Mouse (Mus musculus): ENCODE measurements at regions not wholly inside any gene's neighbourhood (a gene's known extent, or its start where the extent isn't known, plus 50 kb on each side); places are given as distances from the start of the nearest gene placed in this dataset.

DNA sequence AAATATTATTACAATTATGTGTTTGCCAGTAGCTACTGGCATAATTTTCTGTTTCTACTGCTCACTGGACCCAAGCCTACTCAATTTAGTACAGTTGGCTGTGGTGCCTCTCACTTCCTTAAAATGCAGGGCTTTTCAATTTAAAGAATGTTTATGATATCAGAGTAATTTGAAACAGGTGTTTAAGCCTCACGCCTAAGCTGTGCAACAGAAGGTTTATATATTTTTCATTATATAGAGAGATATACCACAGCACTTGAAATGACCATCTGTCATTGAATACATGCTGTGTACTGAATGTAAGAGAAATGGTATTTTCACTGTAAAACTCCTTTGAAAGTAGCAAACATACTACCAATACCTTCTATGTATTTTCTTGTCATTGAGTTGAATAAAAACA, 376.8 kb downstream of the Otol1 start:
- no peak for DNase-seq (ENCODE audit: low spot score)

- DNase-seq (ENCODE audit: low spot score): no peak
These were observed 378.5 kb downstream of the Otol1 start for GRCm38 (mm10) chr3:70385961-70386360.

GRCm38 (mm10) chr3:70401187-70401586, 393.8 kb downstream of the Otol1 start:
- DNase-seq (ENCODE audit: low spot score): no peak

DNA sequence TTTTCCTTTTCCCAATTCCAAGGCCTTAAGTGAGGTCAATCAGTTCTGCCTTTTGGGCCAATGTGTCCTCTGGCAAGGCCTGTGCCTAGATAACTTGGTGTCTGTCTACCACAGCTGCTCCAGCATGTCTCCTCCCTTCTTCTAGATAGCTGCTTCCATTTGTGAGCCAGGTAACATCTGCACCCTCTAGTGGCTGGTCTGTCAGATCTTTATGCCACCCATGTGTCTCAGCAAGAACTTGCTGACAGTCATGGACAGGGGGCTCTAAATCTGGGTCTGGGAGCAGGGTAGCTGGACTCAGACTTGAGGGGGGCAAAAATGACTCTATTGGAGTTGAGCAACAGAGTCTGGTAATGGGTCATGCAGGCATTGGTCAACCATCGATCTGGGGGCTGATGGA, 399.2 kb downstream of the Otol1 start:
- DNase-seq (ENCODE audit: low spot score): no peak

- DNase-seq (ENCODE audit: low spot score): peak; percentile 8
These were observed 410.9 kb downstream of the Otol1 start for GRCm38 (mm10) chr3:70418273-70418672.

DNA sequence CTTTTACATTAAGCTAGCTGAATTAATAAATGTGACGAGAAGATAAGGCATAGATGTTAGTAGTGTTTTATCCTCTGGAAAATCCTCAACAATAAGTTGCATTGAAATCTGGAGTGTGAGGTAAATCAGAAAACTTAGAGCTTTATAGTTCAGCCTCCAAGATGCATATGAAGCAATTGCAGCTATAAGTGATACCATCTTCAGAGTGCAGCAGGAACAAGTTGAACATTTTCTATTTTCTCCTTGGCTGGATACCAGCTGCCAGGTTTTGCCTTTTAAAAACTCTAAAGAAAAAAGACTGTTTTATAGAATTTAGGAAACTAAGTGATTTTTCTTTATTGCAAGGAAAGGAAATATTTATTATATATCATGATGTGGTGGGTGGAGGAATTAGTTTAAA, 414.6 kb downstream of the Otol1 start:
- DNase-seq (ENCODE audit: low spot score): no peak

- DNase-seq (ENCODE audit: low spot score): no peak
These were observed 415.3 kb downstream of the Otol1 start for GRCm38 (mm10) chr3:70422669-70423068.

DNA sequence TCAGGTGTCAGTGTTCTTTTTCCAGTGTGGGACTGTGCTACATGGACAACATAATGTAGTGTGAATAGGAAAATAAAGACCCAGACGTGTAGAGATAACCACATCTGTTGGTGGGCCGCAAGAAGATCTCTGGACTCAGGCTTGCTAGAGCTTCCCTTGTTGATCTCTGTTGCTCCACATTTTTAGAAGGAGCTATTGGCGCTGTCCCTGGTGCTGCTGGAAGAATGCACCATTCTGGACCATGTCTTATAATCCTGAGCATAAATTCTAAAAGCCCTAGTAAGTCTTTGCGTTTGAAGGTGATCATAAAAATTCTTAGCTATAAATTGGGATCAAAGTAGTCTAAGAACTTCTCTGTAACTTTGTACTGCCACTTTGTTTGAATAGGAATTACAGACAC, 429.3 kb downstream of the Otol1 start:
- peak; percentile 34 for DNase-seq (ENCODE audit: low spot score)

- DNase-seq (ENCODE audit: low spot score): no peak
These were observed 449.9 kb downstream of the Otol1 start for GRCm38 (mm10) chr3:70457181-70457847.

- no peak for DNase-seq (ENCODE audit: low spot score)
These were observed 453.4 kb downstream of the Otol1 start for GRCm38 (mm10) chr3:70460811-70461210.

DNA sequence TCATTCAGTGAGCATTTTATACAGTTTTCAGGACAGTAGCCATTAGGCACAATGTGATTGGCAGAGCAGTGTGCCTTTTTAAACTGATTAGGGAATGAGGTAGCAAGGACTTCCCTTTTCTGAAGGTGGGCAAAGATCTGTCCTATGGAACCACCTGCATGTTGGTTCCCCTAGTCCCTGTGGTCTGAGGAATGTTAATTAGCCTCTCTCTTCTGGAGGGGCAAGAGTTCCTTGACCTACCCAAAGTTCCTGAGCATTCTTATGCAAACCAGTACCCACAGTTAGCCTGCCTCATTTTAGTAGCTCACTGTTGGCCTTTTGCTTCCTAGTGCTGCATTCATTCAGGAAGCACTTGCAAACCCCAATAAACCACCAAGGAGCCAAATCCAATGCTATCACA, 455.8 kb downstream of the Otol1 start:
- no peak for DNase-seq (ENCODE audit: low spot score)

DNA sequence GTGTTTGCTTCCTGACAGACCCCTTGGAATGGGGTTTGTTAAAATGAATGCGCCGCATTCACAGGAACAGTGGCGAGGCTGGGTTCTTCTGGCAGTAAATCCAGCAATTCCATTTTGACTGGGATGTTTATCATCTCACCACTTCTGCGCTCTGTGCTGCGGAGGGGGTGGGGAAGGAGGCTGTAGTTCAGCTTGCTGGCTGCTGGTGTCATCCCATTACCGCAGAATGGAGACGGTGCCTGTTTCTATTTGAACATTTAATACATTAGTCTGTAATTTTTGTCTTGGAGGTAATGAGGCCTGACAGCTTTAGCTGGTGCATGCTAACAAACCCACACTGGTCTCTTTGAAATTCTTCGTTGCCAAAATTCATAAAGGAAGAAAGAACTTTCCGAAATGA, 475.1 kb downstream of the Otol1 start:
- peak; percentile 43 for DNase-seq (ENCODE audit: low spot score)

DNA sequence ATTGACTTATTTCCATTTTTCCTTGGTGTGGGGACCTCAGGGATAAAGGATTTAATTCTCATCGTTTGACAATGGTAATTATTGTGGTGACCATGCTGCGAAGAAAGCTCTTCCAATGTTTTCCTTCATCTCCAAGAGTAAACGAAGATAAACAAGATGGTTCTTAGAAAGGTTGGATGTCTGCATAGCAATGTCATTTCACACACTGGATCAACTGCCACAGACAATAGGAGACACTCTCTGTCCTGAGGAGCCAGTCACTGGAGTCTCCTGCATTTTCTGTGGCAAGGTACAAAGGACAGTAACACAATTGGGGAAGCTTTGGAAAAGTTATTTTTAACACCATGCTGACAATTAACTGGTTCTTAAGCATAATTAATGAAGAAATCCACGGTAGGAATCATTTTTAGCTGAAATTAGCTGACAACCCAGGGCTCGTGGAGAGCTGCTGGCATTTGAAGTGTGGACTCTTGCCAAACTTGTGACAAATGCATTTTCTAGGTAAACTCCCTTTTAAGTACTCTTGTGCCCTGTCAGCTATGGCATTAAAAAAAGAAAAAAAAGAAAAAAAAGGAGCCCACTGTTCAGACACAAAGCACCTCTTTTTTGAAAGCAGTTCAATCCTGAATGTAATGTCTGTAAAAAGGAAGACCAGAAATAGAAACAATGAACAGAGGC, 475.8 kb downstream of the Otol1 start:
- no peak for DNase-seq (ENCODE audit: low spot score)

DNA sequence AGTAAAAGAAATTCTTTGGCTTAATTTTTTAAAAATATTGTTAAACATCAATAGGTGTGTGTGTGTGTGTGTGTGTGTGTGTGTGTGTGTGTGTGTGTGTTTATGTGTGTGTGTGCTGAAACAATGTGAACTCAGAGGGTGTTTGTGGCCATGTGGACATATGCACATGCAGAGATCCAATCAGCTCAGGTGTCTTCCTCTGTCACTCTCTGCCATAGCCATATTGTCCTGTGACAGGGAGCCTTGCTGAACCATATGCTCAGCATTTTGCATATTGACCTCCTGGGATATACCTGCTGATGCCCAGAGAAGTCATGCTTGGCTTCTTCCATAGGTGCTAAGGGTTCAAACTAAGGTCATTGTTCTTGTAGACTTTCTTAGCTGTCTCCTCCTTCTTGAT, 489.0 kb downstream of the Otol1 start:
- DNase-seq (ENCODE audit: low spot score): no peak

DNA sequence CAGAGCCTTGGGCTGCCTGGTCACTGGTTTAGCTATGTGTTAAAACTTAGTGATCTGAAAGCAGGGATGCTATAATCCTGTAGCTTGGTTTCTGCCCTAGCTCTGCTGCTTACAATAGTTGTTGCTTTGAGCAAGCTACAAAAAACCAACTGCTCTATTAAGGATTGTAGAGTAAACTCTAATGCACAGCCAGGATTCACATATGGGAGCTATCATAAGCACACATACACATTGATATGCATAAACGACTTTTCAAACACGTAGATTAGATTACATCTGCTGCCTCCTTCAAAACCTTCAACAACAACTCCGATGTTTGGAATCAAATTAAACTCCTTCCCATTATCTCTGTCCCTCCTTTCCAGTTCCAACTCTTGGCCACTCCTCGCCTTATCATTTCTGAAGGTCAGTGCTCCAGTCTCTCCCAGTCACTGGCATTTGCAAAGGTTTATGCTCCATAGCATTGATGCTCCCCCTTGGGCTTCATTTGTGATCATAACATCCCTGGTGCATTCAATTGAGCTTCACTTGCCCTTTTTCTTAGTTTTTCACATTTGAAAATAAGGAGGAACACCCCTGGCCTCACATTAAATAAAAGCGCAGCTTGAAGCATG, 492.9 kb downstream of the Otol1 start:
- DNase-seq (ENCODE audit: low spot score): no peak

- DNase-seq (ENCODE audit: low spot score): peak; percentile 19
These were observed 493.9 kb downstream of the Otol1 start for GRCm38 (mm10) chr3:70500991-70501961.

- no peak for DNase-seq (ENCODE audit: low spot score)
These were observed 526.3 kb downstream of the Otol1 start for GRCm38 (mm10) chr3:70533593-70534321.

- no peak for DNase-seq (ENCODE audit: low spot score)
These were observed 527.7 kb downstream of the Otol1 start for GRCm38 (mm10) chr3:70535084-70535483.

- DNase-seq (ENCODE audit: low spot score): no peak
These were observed 536.5 kb downstream of the Otol1 start for GRCm38 (mm10) chr3:70543911-70544310.

DNA sequence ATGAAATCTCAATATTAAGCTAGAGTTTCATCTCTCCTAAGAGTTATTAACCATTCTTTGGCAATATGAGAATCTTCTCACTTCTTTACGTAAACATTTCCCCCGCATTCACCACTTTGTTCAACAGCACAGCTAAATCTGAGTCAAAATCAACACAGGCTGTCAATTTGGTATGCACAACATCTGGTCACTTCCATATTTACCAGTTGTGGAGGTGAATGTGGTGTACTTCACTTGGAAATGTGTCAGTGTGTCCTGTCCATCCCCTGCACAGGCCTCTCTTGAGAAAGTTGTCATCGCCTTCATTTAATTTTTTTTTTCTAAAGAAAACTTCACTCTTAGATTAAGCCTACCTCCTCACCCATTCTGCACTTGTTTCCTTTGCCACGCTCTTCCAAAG, 550.4 kb downstream of the Otol1 start:
- no peak for DNase-seq (ENCODE audit: low spot score)

DNA sequence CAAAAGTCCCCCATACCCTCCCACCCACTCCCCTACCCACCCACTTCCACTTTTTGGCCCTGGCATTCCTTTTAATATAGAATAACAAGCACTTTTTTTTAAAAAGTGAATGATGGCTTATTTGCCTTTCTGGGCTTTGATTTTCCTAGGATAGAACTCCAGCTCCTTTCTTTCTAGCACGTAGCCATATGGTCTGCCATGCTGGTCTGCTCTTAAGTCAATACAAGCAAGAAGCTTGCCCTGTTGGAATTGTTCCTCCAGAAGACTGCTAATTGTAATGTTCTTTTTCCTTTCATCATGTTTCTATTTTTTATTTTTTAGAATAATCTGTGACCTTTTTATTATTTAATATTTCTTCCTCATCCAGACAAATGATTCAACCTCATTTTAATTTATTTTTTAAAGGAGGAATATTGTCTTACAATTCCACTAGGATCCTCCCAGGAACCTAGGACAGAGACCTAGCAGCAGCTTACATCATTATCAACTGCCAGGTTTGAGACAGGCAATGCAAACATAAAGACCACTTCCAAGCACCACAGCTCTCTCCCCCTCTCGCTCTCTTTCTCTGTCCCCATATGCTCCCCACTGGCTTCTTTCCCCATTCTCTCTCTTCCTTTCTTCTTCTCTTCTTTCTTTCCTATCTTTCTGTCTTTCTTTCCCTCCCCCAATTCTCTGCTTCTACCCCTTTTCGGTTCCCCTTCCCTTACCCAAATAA, 558.9 kb downstream of the Otol1 start:
- no peak for DNase-seq (ENCODE audit: low spot score)
